Mouse (Mus musculus) Patski (cell line): ENCODE measurements around the gene Drg2. TPM values are rescaled to one million over a fixed set of nuclear protein-coding genes. Genes with fewer than 3 reads are reported as not detected.

Source experiments
- ATAC-seq: fragments of 100-300 bp; one replicate; pipeline ENCODE4 v1.8.0; 2021
- CTCF ChIA-PET: fragments of 350-600 bp; sonication (Branson Sonifier 250); formaldehyde crosslinking; loops from one replicate; lab custom pipeline; 2022; ENCODE audit warnings: inconsistent platforms; lab: Charles Lee
- POLR2A ChIA-PET: fragments of 350-600 bp; sonication (Branson Sonifier 250); formaldehyde crosslinking; loops from one replicate; lab custom pipeline; 2022; ENCODE audit warnings: antibody characterized with exemption, inconsistent platforms; lab: Charles Lee
- DNase-seq: peaks from one replicate; pipeline ENCODE4 v3.0.0-alpha.2; 2011; ENCODE audit warnings: low read depth, low spot score
- H3K27me3 ChIP-seq: fragments of 371-371 bp; one replicate; pipeline ENCODE4 v1.5.1; 2021
- CTCF ChIP-seq: fragments of 100-300 bp; IDR thresholded peaks from one replicate; pipeline ENCODE4 v1.5.1; 2021
- in situ Hi-C: fragments of 300-500 bp; cut with MboI; formaldehyde crosslinking; loops from 3 replicates; pipeline ENCODE4 v1.11.1; 2018; ENCODE audit warnings: low pct_unique_long_range_greater_than_20kb, mixed read lengths
- polyA plus RNA-seq: library from polyadenylated mRNA; unstranded; gene quantifications from one replicate; pipeline ENCODE4 v1.2.3, GENCODE M21; 2021

Gene Drg2
- polyA plus RNA-seq, 1 experiment from 2014 or later, result 69.7 TPM

DNA sequence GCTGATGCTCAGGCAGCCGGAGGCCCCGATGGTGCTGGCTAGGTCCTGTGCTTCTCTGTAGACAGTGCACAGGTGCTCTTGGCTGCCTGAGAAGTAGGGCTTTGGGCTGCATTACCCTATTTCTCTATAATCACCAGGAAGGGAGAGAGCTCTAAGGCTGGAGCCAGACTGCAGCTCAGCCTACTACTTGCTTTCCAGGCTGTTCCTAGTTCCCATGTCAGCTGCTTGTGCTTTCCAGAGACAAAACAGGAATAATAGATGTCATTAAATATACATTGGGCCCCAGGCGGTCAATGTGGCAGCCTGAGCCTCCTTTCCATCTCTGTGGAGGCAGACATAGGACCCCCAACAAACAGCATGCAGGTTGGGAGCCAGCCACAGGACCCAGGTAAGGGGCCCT is 14.6 kb downstream of the Drg2 start, which contains the start of gene Myo15:
Myo15 (plus strand) TSS at position 301 of the 400 bp plus-strand sequence.
- ChIA-PET POLR2A (no interaction called here), CTCF (no interaction called here)
- no peaks in the 10 kb centered on the region for H3K27me3 ChIP-seq
- in situ Hi-C loops, result no loop called here
- TF ChIP-seq CTCF, result no peak
- ATAC-seq, result no peak
- DNase-seq, result no peak

DNA sequence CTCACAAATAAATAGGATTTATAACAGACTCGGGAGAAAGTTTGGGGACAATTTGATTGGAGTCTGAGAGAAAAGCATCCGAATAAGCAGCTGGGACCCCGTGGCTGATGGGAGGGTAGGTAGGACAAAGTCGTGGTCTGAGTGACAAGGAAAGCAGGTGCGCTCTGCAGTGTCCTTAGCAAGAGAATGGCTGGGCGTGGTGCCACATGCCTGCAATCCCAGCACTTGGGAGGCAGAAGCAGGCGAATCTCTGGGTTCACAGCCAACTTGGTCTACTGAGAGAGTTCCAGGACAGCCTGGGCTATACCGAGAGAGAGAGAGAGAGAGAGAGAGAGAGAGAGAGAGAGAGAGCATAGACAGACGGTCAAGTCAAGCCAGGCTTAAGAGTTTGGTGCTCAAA is 16.4 kb downstream of the Drg2 start:
- POLR2A ChIA-PET, result interaction anchor here (1.6 kb wide), 1 partner anchor 66 kb away, joined by 3 read pairs; no protein-coding TSS in a partner anchor
- H3K27me3 ChIP-seq, result no peaks in the 10 kb centered on the region
- DNase-seq (no peak), ATAC-seq (no peak)
- CTCF ChIA-PET, result no interaction called here
- in situ Hi-C loops, result no loop called here
- no peak for TF ChIP-seq CTCF

GRCm38 (mm10) chr11:60474534-60474933 is 20.1 kb downstream of the Drg2 start:
- DNase-seq (no peak), ATAC-seq (no peak)
- no peak for TF ChIP-seq CTCF
- ChIA-PET CTCF (no interaction called here), POLR2A (no interaction called here)
- in situ Hi-C loops, result no loop called here
- peaks cover 4% of the 10 kb centered on the region for H3K27me3 ChIP-seq

DNA sequence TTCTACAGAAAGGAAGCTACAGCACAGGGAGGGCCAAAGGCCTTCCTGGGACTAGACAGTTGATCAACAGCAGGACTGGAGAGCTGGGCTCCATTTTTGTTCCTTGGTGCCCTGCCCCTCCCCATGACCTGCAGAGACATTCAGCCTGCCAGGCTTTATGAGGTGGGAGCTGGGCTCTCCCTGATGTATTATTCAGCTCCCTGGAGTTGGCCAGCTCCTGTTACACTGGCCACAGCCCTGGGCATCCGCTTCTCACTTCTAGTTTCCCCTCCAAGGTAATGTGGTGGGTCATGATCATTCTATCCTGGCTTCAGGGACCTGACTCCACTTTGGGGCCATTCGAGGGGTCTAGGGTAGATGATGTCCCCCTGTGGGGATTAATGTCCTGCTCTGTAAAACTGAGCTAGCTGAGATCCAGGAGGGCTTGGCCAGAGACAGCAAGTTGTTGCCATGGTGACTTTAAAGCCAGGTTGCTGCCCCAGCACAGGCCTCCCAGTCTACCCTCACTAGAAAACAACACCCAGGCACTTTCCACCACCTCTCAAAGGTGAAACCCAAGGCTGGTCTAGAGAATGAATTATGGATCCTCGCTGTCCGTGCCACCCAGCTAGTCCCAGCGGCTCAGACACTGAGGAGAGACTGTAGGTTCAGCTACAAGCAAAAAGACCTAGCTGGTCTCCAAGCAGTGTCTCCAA is 21.4 kb downstream of the Drg2 start:
- peaks cover 15% of the 10 kb centered on the region for H3K27me3 ChIP-seq
- no peak for TF ChIP-seq CTCF
- DNase-seq (no peak), ATAC-seq (no peak)
- POLR2A ChIA-PET, result interaction anchor here (0.6 to 1.0 kb wide), 2 partner anchors 11 to 102 kb away, joined by 3 to 6 read pairs; no protein-coding TSS in a partner anchor
- in situ Hi-C loops, result no loop called here
- CTCF ChIA-PET, result no interaction called here

GRCm38 (mm10) chr11:60478121-60478520 is 23.7 kb downstream of the Drg2 start:
- DNase-seq, result no peak
- ChIA-PET POLR2A (no interaction called here), CTCF (no interaction called here)
- TF ChIP-seq CTCF, result no peak
- H3K27me3 ChIP-seq, result peaks cover 28% of the 10 kb centered on the region
- in situ Hi-C loops, result no loop called here
- no peak for ATAC-seq

- POLR2A ChIA-PET, result no interaction called here
- no peak for TF ChIP-seq CTCF
- CTCF ChIA-PET, result no interaction called here
- in situ Hi-C loops, result no loop called here
- DNase-seq (no peak), ATAC-seq (no peak)
- H3K27me3 ChIP-seq, result peaks cover 42% of the 10 kb centered on the region
Observed at GRCm38 (mm10) chr11:60486267-60486666, 31.9 kb downstream of the Drg2 start.

- POLR2A ChIA-PET, result no interaction called here
- in situ Hi-C loops, result no loop called here
- TF ChIP-seq CTCF, result no peak
- CTCF ChIA-PET, result no interaction called here
- DNase-seq (no peak), ATAC-seq (no peak)
- peaks cover 25% of the 10 kb centered on the region for H3K27me3 ChIP-seq
Observed at GRCm38 (mm10) chr11:60492726-60493125, 38.3 kb downstream of the Drg2 start.

DNA sequence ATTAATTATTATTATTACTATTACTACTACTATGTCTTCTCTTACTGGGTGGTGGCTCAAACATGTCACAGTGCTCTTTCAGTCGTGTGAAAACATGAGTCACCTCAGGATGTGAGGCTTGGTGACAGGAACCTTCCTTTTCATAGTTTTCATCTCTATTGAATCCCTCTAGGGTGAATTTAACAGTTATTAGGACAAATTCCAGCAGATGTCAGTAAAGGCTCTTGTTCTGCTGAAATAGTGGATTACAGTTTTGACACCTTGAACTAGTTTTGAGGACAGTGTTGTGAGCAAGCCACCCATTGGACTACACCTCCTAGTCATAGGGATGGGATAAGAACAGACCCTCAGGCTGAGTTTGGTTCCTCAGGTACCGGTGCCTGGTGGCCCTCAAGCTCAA is 41.3 kb downstream of the Drg2 start:
- ChIA-PET CTCF (interaction anchor here (1.2 kb wide), 1 partner anchor 30 kb away, joined by 3 read pairs; no protein-coding TSS in a partner anchor), POLR2A (interaction anchor here (1.2 kb wide), 1 partner anchor 42 kb away, joined by 3 read pairs; no protein-coding TSS in a partner anchor)
- in situ Hi-C loops, result no loop called here
- DNase-seq (no peak), ATAC-seq (no peak)
- no peak for TF ChIP-seq CTCF
- H3K27me3 ChIP-seq, result peaks cover 20% of the 10 kb centered on the region

GRCm38 (mm10) chr11:60507281-60507680 is 52.9 kb downstream of the Drg2 start:
- no peak for TF ChIP-seq CTCF
- POLR2A ChIA-PET, result no interaction called here
- DNase-seq (no peak), ATAC-seq (no peak)
- CTCF ChIA-PET, result interaction anchor here (1.3 kb wide), 1 partner anchor 10 kb away, joined by 5 read pairs; no protein-coding TSS in a partner anchor
- in situ Hi-C loops, result no loop called here
- peaks cover 12% of the 10 kb centered on the region for H3K27me3 ChIP-seq

DNA sequence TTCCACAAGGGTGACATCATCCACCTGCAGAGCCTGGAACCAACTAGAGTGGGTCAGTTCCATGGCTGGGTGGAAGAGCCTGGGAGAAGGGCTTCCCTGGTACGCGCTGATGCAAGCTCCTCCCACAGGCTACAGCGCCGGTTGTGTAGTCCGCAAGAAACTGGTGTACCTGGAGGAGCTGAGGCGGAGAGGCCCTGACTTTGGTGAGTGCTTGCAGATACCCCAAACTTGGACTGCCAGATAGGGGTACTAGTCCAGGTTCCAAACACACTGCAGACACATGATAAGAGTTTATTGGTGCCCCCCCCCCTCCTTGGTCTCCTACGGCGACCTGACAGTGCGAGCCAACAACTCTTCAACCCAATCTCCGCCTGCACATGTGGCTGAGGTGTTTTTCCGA is 54.6 kb downstream of the Drg2 start:
- ATAC-seq (no peak), DNase-seq (no peak)
- POLR2A ChIA-PET, result no interaction called here
- no peak for TF ChIP-seq CTCF
- in situ Hi-C loops, result no loop called here
- peaks cover 8% of the 10 kb centered on the region for H3K27me3 ChIP-seq
- CTCF ChIA-PET, result no interaction called here

- no peak for ATAC-seq
- TF ChIP-seq CTCF, result no peak
- no peak for DNase-seq
- peaks cover 8% of the 10 kb centered on the region for H3K27me3 ChIP-seq
- in situ Hi-C loops, result no loop called here
- CTCF ChIA-PET, result no interaction called here
- POLR2A ChIA-PET, result no interaction called here
Observed at GRCm38 (mm10) chr11:60509500-60509899, 55.1 kb downstream of the Drg2 start.
